Mouse (Mus musculus): ENCODE measurements around the gene 1700029F12Rik. TPM values are rescaled to one million over a fixed set of nuclear protein-coding genes. Genes with fewer than 3 reads are reported as not detected.

Gene 1700029F12Rik
- polyA plus RNA-seq, 1 experiment from 2014 or later: not detected

DNA sequence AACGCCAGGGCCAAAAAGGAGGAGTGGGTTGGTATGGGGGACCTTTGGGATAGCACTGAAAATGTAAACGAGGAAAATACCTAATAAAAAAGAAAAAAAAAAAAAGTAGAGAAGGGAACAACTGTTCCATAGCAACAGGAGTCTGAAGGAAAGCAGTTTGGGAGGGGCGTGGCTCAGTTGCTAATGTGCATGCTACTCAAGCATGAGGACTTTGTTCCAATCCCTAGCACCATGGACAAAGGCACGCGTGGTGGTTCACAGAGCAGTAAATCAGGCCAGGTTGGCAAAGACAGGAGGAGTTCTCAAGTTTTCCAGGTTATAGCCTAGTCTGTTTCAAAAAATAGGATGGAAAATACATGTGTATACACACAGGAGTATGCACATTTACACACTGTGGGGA lies 14.0 kb downstream of the 1700029F12Rik start:
- Histone ChIP-seq H3K9ac (no peak overlapping the region), H3K4me3 (no peak overlapping the region), H3K9me3 (no peaks in the 10 kb centered on the region), H3K4me1 (no peaks in the 10 kb centered on the region), H3K36me3 (no peaks in the 10 kb centered on the region), H3K27ac (no peak overlapping the region), H3K4me2 (replicated peaks) (no peak overlapping the region), H3K27me3 (no peaks in the 10 kb centered on the region)
- ATAC-seq (ENCODE audit: insufficient number of reproducible peaks, insufficient read depth, low FRiP score, low TSS enrichment): no peak
- WGBS: 84% methylated on average over 5 of the region's 5 CpGs

DNA sequence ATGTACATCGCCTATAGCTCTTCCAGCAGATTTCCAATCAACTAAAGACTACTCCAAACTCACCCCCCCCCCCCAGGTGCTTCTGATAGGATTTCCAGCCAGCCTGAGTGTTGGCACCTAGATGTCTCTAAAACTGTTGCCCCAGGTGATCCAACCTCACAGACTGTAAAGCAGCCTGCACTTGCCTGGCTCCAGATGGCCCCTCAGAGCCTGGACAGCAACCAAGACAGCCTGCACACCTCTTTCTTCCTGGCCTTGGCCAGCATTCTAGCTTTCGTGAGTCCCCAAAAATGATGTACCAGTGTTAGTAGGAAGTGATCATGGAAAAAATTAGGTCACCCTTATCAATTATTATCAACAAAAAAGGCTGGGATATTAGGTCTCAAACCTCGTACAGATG lies 16.5 kb downstream of the 1700029F12Rik start:
- H3K9ac ChIP-seq: no peak overlapping the region
- H3K4me2 ChIP-seq (replicated peaks): no peak overlapping the region
- no peak overlapping the region for H3K27ac ChIP-seq
- H3K9me3 ChIP-seq: no peaks in the 10 kb centered on the region
- 84% methylated on average over 3 of the region's 3 CpGs for WGBS
- no peak overlapping the region for H3K4me3 ChIP-seq
- no peaks in the 10 kb centered on the region for H3K36me3 ChIP-seq
- H3K27me3 ChIP-seq: no peaks in the 10 kb centered on the region
- no peaks in the 10 kb centered on the region for H3K4me1 ChIP-seq
- no peak for ATAC-seq (ENCODE audit: insufficient number of reproducible peaks, insufficient read depth, low FRiP score, low TSS enrichment)

DNA sequence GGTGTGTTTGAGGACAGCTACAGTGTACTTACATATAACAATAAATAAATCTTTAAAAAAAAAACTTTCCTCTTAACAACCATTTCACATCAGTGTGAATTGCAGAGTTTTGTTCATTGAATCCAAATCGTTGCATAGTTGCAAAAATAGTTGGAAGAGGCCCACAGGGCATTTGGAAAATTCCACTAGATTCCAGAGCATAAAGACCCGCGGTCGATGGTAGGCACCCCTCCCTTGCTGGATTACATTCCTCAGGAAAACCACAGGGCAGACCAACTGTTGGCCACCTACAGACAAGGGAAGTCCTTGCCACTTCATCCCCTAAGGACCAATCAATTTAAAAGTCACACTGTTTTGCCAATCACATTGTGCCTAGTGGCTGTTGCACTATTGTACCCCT lies 19.8 kb downstream of the 1700029F12Rik start:
- 75% methylated on average over 4 of the region's 4 CpGs for WGBS
- no peak overlapping the region for H3K4me3 ChIP-seq
- H3K27me3 ChIP-seq: no peaks in the 10 kb centered on the region
- no peaks in the 10 kb centered on the region for H3K9me3 ChIP-seq
- no peaks in the 10 kb centered on the region for H3K36me3 ChIP-seq
- no peaks in the 10 kb centered on the region for H3K4me1 ChIP-seq
- no peak overlapping the region for H3K9ac ChIP-seq
- no peak overlapping the region for H3K4me2 ChIP-seq (replicated peaks)
- ATAC-seq (ENCODE audit: insufficient number of reproducible peaks, insufficient read depth, low FRiP score, low TSS enrichment): no peak
- no peak overlapping the region for H3K27ac ChIP-seq

- H3K36me3 ChIP-seq: no peaks in the 10 kb centered on the region
- H3K9ac ChIP-seq: peak overlapping the region; percentile 25; the same call in 1 of the 2 replicates
- H3K4me3 ChIP-seq: peak overlapping the region; percentile 28
- no peak for ATAC-seq (ENCODE audit: insufficient number of reproducible peaks, insufficient read depth, low FRiP score, low TSS enrichment)
- H3K4me1 ChIP-seq: no peaks in the 10 kb centered on the region
- 2% methylated on average over 19 of the region's 19 CpGs for WGBS
- peak overlapping the region; percentile 60 for H3K4me2 ChIP-seq (replicated peaks)
- no peak overlapping the region for H3K27ac ChIP-seq
- H3K27me3 ChIP-seq: no peaks in the 10 kb centered on the region
- H3K9me3 ChIP-seq: no peaks in the 10 kb centered on the region
Measured at GRCm38 (mm10) chr13:97008266-97009153, 25.7 kb downstream of the 1700029F12Rik start.

GRCm38 (mm10) chr13:97007501-97008265 lies 26.5 kb downstream of the 1700029F12Rik start:
- Histone ChIP-seq H3K27me3 (no peaks in the 10 kb centered on the region), H3K4me2 (replicated peaks) (peak overlapping the region; percentile 60), H3K4me3 (peak overlapping the region; percentile 28), H3K9me3 (no peaks in the 10 kb centered on the region), H3K36me3 (no peaks in the 10 kb centered on the region), H3K9ac (no peak overlapping the region), H3K27ac (no peak overlapping the region), H3K4me1 (no peaks in the 10 kb centered on the region)
- 0 out of 2 replicates have a peak, but pooled peaks have one; percentile 43 for ATAC-seq (ENCODE audit: insufficient number of reproducible peaks, insufficient read depth, low FRiP score, low TSS enrichment)
- WGBS: 1% methylated on average over 19 of the region's 21 CpGs

DNA sequence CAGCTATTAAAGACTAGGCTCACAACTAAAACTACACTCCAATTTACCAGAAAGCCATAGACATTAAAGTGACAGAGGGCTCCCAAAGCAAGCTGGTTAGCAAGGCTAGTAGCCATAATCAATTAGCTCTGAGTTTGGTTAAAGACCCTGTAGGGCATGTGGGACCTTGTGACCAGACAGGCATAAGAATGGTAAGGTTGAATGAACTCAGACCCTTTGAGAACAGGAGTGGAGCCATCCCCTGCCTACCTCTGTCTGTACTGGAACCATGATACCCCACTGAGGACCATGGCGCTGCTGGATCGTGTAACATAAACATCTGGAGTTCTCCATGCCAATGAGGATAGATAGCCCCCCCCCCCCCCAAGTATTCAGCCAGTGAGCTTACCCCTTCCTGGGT lies 27.4 kb downstream of the 1700029F12Rik start:
- H3K4me2 ChIP-seq (replicated peaks): peak overlapping the region; percentile 60
- 35% methylated on average over 2 of the region's 2 CpGs for whole genome bisulfite sequencing

DNA sequence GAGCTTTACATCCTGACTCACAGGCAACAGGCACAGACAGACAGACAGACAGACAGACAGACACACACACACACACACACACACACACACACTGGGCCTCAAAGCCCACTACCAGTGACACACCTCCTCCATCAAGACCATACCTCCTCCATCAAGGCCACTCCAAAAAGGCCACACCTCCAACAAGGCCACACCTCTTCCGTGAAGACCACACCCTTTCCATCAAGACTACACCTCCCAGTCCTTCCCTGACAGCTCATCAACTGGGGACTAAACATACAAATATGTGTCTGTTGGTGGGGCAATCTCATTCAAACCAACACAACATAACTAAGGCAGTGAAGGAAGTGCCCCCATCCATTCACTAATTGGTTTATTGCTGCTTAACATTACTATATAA lies 37.1 kb downstream of the 1700029F12Rik start:
- 80% methylated on average over 1 of the region's 1 CpGs for WGBS
- Histone ChIP-seq H3K4me3 (no peak overlapping the region), H3K4me1 (no peaks in the 10 kb centered on the region), H3K9me3 (no peaks in the 10 kb centered on the region), H3K27me3 (no peaks in the 10 kb centered on the region), H3K36me3 (no peaks in the 10 kb centered on the region), H3K9ac (no peak overlapping the region), H3K4me2 (replicated peaks) (no peak overlapping the region), H3K27ac (no peak overlapping the region)
- ATAC-seq (ENCODE audit: insufficient number of reproducible peaks, insufficient read depth, low FRiP score, low TSS enrichment): no peak

More for the DNA sequence above, 27.4 kb downstream of the 1700029F12Rik start:
- Histone ChIP-seq H3K4me1 (no peaks in the 10 kb centered on the region), H3K27ac (no peak overlapping the region), H3K4me3 (no peak overlapping the region), H3K27me3 (no peaks in the 10 kb centered on the region), H3K9me3 (no peaks in the 10 kb centered on the region), H3K9ac (no peak overlapping the region), H3K36me3 (no peaks in the 10 kb centered on the region)
- no peak for ATAC-seq (ENCODE audit: insufficient number of reproducible peaks, insufficient read depth, low FRiP score, low TSS enrichment)

- Histone ChIP-seq H3K27ac (no peak overlapping the region), H3K27me3 (no peaks in the 10 kb centered on the region), H3K9ac (no peak overlapping the region), H3K4me3 (no peak overlapping the region), H3K4me1 (no peaks in the 10 kb centered on the region), H3K9me3 (no peaks in the 10 kb centered on the region), H3K36me3 (no peaks in the 10 kb centered on the region), H3K4me2 (replicated peaks) (no peak overlapping the region)
- WGBS: 62% methylated on average over 5 of the region's 5 CpGs
- no peak for ATAC-seq (ENCODE audit: insufficient number of reproducible peaks, insufficient read depth, low FRiP score, low TSS enrichment)
Measured at GRCm38 (mm10) chr13:96995243-96995642, 38.9 kb downstream of the 1700029F12Rik start.

DNA sequence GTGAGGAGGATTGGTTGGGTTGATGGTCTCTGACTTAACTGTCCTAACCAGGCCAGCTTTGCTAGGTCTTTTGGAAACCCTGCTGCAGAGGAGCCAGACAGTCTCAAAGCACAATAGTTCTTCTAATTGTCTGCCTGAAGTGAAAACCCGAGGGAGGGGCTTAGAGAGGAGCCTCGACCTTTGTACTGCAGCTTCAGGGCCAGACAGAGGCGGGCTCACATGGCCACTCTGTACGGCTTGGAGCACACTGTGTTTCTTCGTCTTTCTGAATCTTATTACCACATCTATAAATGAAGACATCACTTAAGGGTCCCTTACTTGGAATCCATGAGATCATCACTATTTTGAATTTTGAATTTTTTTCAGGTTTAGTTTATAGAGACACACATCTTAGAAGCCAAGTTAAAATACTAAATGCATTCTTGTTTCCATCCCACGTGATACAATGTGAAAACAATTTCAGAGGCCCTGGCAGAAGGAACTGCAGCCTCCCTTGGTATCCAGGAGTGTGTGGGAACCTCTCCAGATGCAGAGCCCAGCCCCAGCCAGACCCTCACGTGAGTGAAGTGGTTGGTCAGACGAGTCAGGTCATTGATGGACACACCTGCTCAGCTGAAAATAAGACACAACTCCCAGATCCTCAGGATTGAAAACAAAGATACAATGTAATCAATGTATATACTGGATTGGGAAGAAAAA lies 40.7 kb downstream of the 1700029F12Rik start:
- Histone ChIP-seq H3K4me2 (replicated peaks) (no peak overlapping the region), H3K9ac (no peak overlapping the region), H3K4me3 (no peak overlapping the region), H3K27me3 (no peaks in the 10 kb centered on the region), H3K27ac (no peak overlapping the region), H3K4me1 (no peaks in the 10 kb centered on the region), H3K36me3 (no peaks in the 10 kb centered on the region), H3K9me3 (no peaks in the 10 kb centered on the region)
- no peak for ATAC-seq (ENCODE audit: insufficient number of reproducible peaks, insufficient read depth, low FRiP score, low TSS enrichment)
- 38% methylated on average over 8 of the region's 8 CpGs for WGBS

DNA sequence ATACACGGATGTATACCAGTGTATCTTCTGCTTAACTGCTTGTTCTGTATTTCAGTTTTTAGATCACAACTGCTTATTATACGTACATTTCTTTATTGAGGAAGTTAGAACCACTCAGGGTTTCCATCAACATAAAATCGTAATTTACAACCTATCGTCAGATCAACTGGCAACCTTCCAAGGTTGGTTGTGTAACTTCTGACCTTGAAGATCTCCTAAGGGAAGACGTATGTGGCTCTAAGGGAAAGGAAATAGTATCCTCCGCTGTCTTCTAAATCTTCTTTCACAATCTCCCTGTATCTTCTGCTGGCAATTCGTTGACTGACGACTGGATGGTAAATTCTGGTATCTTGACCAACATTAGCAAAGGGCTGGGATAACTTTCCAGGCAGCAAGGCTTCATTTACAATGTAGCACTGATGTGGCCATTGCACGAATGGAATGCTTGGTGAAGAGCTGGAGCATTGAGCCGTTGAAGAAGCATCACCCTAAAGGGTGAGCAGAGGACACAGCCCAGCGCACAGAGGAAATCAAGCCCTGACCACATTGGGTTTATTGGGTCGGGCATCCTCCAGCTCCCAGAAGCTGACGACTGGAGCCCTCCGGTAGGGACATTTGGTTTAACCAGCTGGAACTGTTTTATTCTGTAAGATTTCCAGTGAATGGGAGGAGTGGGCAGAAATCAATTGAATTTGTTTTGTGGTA lies 43.4 kb downstream of the 1700029F12Rik start:
- whole genome bisulfite sequencing: 75% methylated on average over 14 of the region's 14 CpGs
- H3K4me2 ChIP-seq (replicated peaks): no peak overlapping the region

GRCm38 (mm10) chr13:96990045-96990444 lies 44.1 kb downstream of the 1700029F12Rik start:
- Histone ChIP-seq H3K27me3 (no peaks in the 10 kb centered on the region), H3K36me3 (no peaks in the 10 kb centered on the region), H3K4me3 (no peak overlapping the region), H3K4me2 (replicated peaks) (no peak overlapping the region), H3K9me3 (no peaks in the 10 kb centered on the region), H3K4me1 (no peaks in the 10 kb centered on the region), H3K9ac (no peak overlapping the region), H3K27ac (no peak overlapping the region)
- ATAC-seq (ENCODE audit: insufficient number of reproducible peaks, insufficient read depth, low FRiP score, low TSS enrichment): no peak
- 90% methylated on average over 3 of the region's 3 CpGs for WGBS

More for the DNA sequence above, 43.4 kb downstream of the 1700029F12Rik start:
- H3K9me3 ChIP-seq: no peaks in the 10 kb centered on the region
- no peaks in the 10 kb centered on the region for H3K36me3 ChIP-seq
- no peaks in the 10 kb centered on the region for H3K4me1 ChIP-seq
- ATAC-seq (ENCODE audit: insufficient number of reproducible peaks, insufficient read depth, low FRiP score, low TSS enrichment): no peak
- H3K27ac ChIP-seq: no peak overlapping the region
- H3K4me3 ChIP-seq: no peak overlapping the region
- H3K27me3 ChIP-seq: no peaks in the 10 kb centered on the region
- no peak overlapping the region for H3K9ac ChIP-seq
